ENCODE assay signal across 12 mouse cellular contexts in the genomic region with DNA sequence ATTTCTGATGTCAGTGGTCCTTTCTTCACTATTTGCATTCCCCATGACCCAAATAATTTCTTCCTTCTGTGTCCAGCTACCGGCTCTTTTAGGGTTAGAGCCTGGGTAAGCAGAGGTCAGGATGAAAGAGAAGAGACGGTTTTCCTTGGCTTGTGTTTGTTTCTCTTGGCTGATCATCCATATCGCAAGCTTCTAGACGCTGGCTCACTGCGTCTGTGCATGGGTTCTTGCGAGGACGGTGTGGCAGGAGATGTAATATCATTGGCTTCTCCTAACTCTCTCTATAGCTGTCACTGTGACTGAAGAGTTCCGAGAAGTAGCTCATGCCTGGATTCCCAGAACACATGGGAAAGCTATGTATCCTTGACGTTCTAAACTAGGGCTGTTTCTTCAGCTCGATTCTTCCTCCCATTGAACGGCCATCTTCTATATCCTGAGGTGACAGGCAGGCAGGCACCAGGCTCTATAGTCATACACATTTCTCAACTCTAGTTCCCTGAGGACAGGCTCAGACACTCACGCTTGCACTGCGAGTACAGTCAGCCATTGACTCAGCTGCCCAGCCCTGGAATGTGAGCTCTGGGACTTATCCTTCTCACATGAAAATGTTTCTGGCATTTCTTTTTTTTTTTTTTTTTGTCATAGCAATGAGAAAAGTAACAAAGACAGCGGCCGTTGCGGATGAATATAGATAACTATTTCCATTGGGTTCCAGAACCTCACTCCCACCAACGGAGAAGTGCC.
DNase-seq lines count a peak whose midpoint lies in the region; ATAC-seq and TF ChIP-seq lines count a peak whose summit lies in the region.
"Had no signal": no experiment of that assay in that cellular context is flagged by ENCODE, and none has a peak within 500 bp of the region (broad histone marks: within the 10 kb centered on the region; RNA-seq: fewer than 3 reads in every experiment).

No protein-coding gene starts in this region.

- no peak for TF ChIP-seq POLR2A in embryonic fibroblast, embryonic 13.5 days (IDR thresholded peaks at IDR 0.05; ENCODE audit: low read depth, low read length)
- no peak for TF ChIP-seq POLR2A in thymus, adult 2 months (IDR thresholded peaks at IDR 0.05; ENCODE audit: control insufficient read depth, extremely low read depth, insufficient read depth, low read length, poor library complexity)

- H3K4me1 ChIP-seq in hindbrain, embryonic 10.5 days (replicated peaks), result no peaks in the 10 kb centered on the region
- H3K4me1 ChIP-seq in hindbrain, embryonic 13.5 days (replicated peaks), result no peaks in the 10 kb centered on the region
- no peaks in the 10 kb centered on the region for H3K4me1 ChIP-seq in embryonic fibroblast, embryonic 13.5 days (ENCODE audit: control insufficient read depth, insufficient read depth, low read length)
- peaks cover 8% of the 10 kb centered on the region; the same call in 1 of the 2 replicates for H3K4me1 ChIP-seq in heart, embryonic 16.5 days (ENCODE audit: control insufficient read depth, insufficient read depth, low read length)
- H3K4me1 ChIP-seq in thymus, adult 2 months (replicated peaks; ENCODE audit: control insufficient read depth, insufficient read depth, low read length), result no peaks in the 10 kb centered on the region

- H3K9me3 ChIP-seq in hindbrain, embryonic 10.5 days, result no peaks in the 10 kb centered on the region
- no peaks in the 10 kb centered on the region for H3K9me3 ChIP-seq in hindbrain, embryonic 13.5 days
- H3K9me3 ChIP-seq in heart, embryonic 16.5 days (replicated peaks; ENCODE audit: control insufficient read depth, low read length), result no peaks in the 10 kb centered on the region

- no peak overlapping the region for H3K4me3 ChIP-seq in hindbrain, embryonic 10.5 days
- H3K4me3 ChIP-seq in hindbrain, embryonic 13.5 days, result no peak overlapping the region
- no peak overlapping the region for H3K4me3 ChIP-seq in embryonic fibroblast, embryonic 13.5 days (ENCODE audit: insufficient read depth, low read length)
- H3K4me3 ChIP-seq in heart, embryonic 16.5 days (ENCODE audit: low read length), result no peak overlapping the region; the same call in 1 of the 2 replicates
- H3K4me3 ChIP-seq in thymus, adult 2 months (ENCODE audit: control insufficient read depth, insufficient read depth, low read length), result no peak overlapping the region
- H3K4me3 ChIP-seq: erythroblast, embryonic 14.5 days had no signal

- no peaks in the 10 kb centered on the region for H3K27me3 ChIP-seq in hindbrain, embryonic 10.5 days (ENCODE audit: insufficient read depth, poor library complexity, severe bottlenecking)
- no peaks in the 10 kb centered on the region for H3K27me3 ChIP-seq in hindbrain, embryonic 13.5 days
- no peaks in the 10 kb centered on the region for H3K27me3 ChIP-seq in heart, embryonic 16.5 days (ENCODE audit: control insufficient read depth, insufficient read depth, low read length)
- H3K27me3 ChIP-seq in thymus, adult 2 months (ENCODE audit: control insufficient read depth, insufficient read depth, low read length), result no peaks in the 10 kb centered on the region

- ATAC-seq in hindbrain, embryonic 13.5 days (ENCODE audit: low FRiP score), result no peak
- ATAC-seq in heart, embryonic 16.5 days (replicated peaks; ENCODE audit: extremely low read depth, insufficient read depth, low FRiP score), result no peak
- ATAC-seq: activated CD4-positive, CD25-positive, alpha-beta regulatory T cell, adult 4 months had no signal

- no peaks in the 10 kb centered on the region for H3K36me3 ChIP-seq in hindbrain, embryonic 10.5 days
- H3K36me3 ChIP-seq in hindbrain, embryonic 13.5 days, result no peaks in the 10 kb centered on the region
- no peaks in the 10 kb centered on the region for H3K36me3 ChIP-seq in heart, embryonic 16.5 days (ENCODE audit: control insufficient read depth, insufficient read depth)
- no peaks in the 10 kb centered on the region for H3K36me3 ChIP-seq in thymus, adult 2 months (ENCODE audit: control insufficient read depth, insufficient read depth, low read length)

- 67% methylated on average over 17 of the region's 17 CpGs for WGBS in hindbrain, embryonic 10.5 days
- 76% methylated on average over 17 of the region's 17 CpGs for WGBS in hindbrain, embryonic 13.5 days
- WGBS in heart, embryonic 16.5 days, result 62% methylated on average over 17 of the region's 17 CpGs
- WGBS in thymus, adult 2 months, result 93% methylated on average over 17 of the region's 17 CpGs

- H3K9ac ChIP-seq in hindbrain, embryonic 13.5 days, result no peak overlapping the region
- no peak overlapping the region for H3K9ac ChIP-seq in heart, embryonic 16.5 days (ENCODE audit: low read length)

- no peak overlapping the region for H3K4me2 ChIP-seq in hindbrain, embryonic 13.5 days
- peak overlapping the region; percentile 57 for H3K4me2 ChIP-seq in heart, embryonic 16.5 days (ENCODE audit: low read depth, low read length)

- no peak overlapping the region for H3K27ac ChIP-seq in hindbrain, embryonic 10.5 days
- no peak overlapping the region for H3K27ac ChIP-seq in hindbrain, embryonic 13.5 days
- peak overlapping the region; percentile 90 for H3K27ac ChIP-seq in embryonic fibroblast, embryonic 13.5 days (ENCODE audit: insufficient read depth, low read length)
- H3K27ac ChIP-seq in heart, embryonic 16.5 days (ENCODE audit: low read length), result peak overlapping the region; percentile 66
- H3K27ac ChIP-seq in thymus, adult 2 months (ENCODE audit: control insufficient read depth, insufficient read depth, low read length), result no peak overlapping the region

- no peak for TF ChIP-seq CTCF in embryonic fibroblast, embryonic 13.5 days (IDR thresholded peaks at IDR 0.05; ENCODE audit: borderline replicate concordance, insufficient read depth, low read length)
- no peak for TF ChIP-seq CTCF in thymus, adult 2 months (IDR thresholded peaks at IDR 0.05; ENCODE audit: borderline replicate concordance, control insufficient read depth, extremely low read depth, insufficient read depth, low read length, poor library complexity)

- DNase-seq in hindbrain, embryonic 10.5 days (ENCODE audit: low spot score), result peak; percentile 10
- peak; percentile 55 for DNase-seq in kidney, postnatal 14 days
- DNase-seq in thymus, adult 2 months, result no peak
- DNase-seq in cerebellum, adult 9-11 months, result no peak
- DNase-seq in ovary, postnatal 14 days (ENCODE audit: low spot score), result no peak
- DNase-seq: cerebellum, adult 9-10 months; midbrain, embryonic 14.5 days had no signal

Comparison
In these comparisons a context has a peak if more than half of its experiments do, and no peak if none do; other contexts are left out.
1. DNase-seq: peak in hindbrain, embryonic 10.5 days (single experiment) and kidney, postnatal 14 days (single experiment); none in thymus, adult 2 months (single experiment), cerebellum, adult 9-11 months (single experiment) and ovary, postnatal 14 days (single experiment).
2. H3K27ac ChIP-seq: peak in embryonic fibroblast, embryonic 13.5 days (single experiment) and heart, embryonic 16.5 days (single experiment); none in hindbrain, embryonic 10.5 days (single experiment), hindbrain, embryonic 13.5 days (single experiment) and thymus, adult 2 months (single experiment).